In genomic region chr4:10607855-10608576, GRCm38 (mm10) we compare ENCODE assay signal across 18 mouse cellular contexts.
DNase-seq lines count a peak whose midpoint lies in the region; ATAC-seq and TF ChIP-seq lines count a peak whose summit lies in the region.
"Had no signal": no experiment of that assay in that cellular context is flagged by ENCODE, and none has a peak within 500 bp of the region (broad histone marks: within the 10 kb centered on the region; RNA-seq: fewer than 3 reads in every experiment).

No protein-coding gene starts in this region.

- no peak for ATAC-seq in forebrain, embryonic 11.5 days (replicated peaks; ENCODE audit: low FRiP score)
- ATAC-seq: activated CD4-positive, CD25-positive, alpha-beta regulatory T cell, adult 4 months; CD4-positive, CD25-positive, alpha-beta regulatory T cell, adult 4 months; Patski had no signal

- TF ChIP-seq EP300 in CH12.LX (IDR thresholded peaks at IDR 0.05; ENCODE audit: low read length): peak; percentile 65

- H3K9me3 ChIP-seq in CH12.LX (replicated peaks; ENCODE audit: low read length): peaks cover 5% of the 10 kb centered on the region
- H3K9me3 ChIP-seq in forebrain, embryonic 11.5 days (ENCODE audit: control insufficient read depth, low read length): no peaks in the 10 kb centered on the region
- H3K9me3 ChIP-seq: G1E had no signal

- dilution Hi-C loops in CH12.LX (cut with MboI; ENCODE audit: extremely low pct_ligation_motif_present, extremely low pct_unique_long_range_greater_than_20kb, low sequenced_read_pairs): no loop called here

- H3K79me2 ChIP-seq in CH12.LX (replicated peaks; ENCODE audit: control insufficient read depth, extremely low read depth, insufficient read depth, poor library complexity, severe bottlenecking): no peaks in the 10 kb centered on the region

- no peak for TF ChIP-seq CTCF in CH12.LX (conservative IDR thresholded peaks at IDR 0.05 in 1 of 2, IDR thresholded peaks at IDR 0.05 in 1 of 2; ENCODE audit: low read depth in 2 of 2, low read length in 2 of 2)

- no peak overlapping the region for H3K9ac ChIP-seq in CH12.LX (ENCODE audit: insufficient read depth, low read depth)
- no peak overlapping the region for H3K9ac ChIP-seq in forebrain, embryonic 11.5 days (ENCODE audit: low read length)

- peaks cover 0 to 39% of the 10 kb centered on the region in 2 experiments; a peak in 3 of 4 replicates for H3K4me1 ChIP-seq in CH12.LX (ENCODE audit: control insufficient read depth in 1 of 2, insufficient read depth in 2 of 2)
- no peaks in the 10 kb centered on the region for H3K4me1 ChIP-seq in forebrain, embryonic 11.5 days (replicated peaks; ENCODE audit: control insufficient read depth, insufficient read depth, low read length)

- peak overlapping the region; percentile 29 for H3K4me2 ChIP-seq in CH12.LX (ENCODE audit: insufficient read depth, low read depth, poor library complexity, severe bottlenecking)
- H3K4me2 ChIP-seq in forebrain, embryonic 11.5 days (ENCODE audit: low read depth, low read length, severe bottlenecking): no peak overlapping the region

- H3K27ac ChIP-seq in CH12.LX (ENCODE audit: insufficient read depth, low read depth): no peak overlapping the region
- H3K27ac ChIP-seq in forebrain, embryonic 11.5 days (ENCODE audit: low read depth, low read length): no peak overlapping the region

- H3K27me3 ChIP-seq in CH12.LX (replicated peaks): no peaks in the 10 kb centered on the region
- no peaks in the 10 kb centered on the region for H3K27me3 ChIP-seq in forebrain, embryonic 11.5 days (ENCODE audit: control insufficient read depth, insufficient read depth, low read length)
- H3K27me3 ChIP-seq: Patski had no signal

- H3K36me3 ChIP-seq in CH12.LX (replicated peaks in 1 of 2; ENCODE audit: control insufficient read depth in 1 of 2, insufficient read depth in 1 of 2, low read length in 1 of 2): no peaks in the 10 kb centered on the region
- H3K36me3 ChIP-seq in forebrain, embryonic 11.5 days (ENCODE audit: control insufficient read depth, insufficient read depth, low read length): no peaks in the 10 kb centered on the region
- H3K36me3 ChIP-seq: G1E had no signal

- no peak for TF ChIP-seq POLR2A in CH12.LX (IDR thresholded peaks at IDR 0.05; ENCODE audit: low read depth, low read length)

- no peak; the same call in 1 of the 2 replicates for TF ChIP-seq RAD21 in CH12.LX (IDR thresholded peaks at IDR 0.05; ENCODE audit: low read depth, low read length)

- peak; percentile 58 for DNase-seq in CH12.LX (ENCODE audit: extremely low read depth)
- no peak for DNase-seq in forebrain, embryonic 11.5 days (ENCODE audit: low spot score)
- DNase-seq: adrenal gland, adult 2 months; adrenal gland, adult 8-10 months; adrenal gland, postnatal 10 days; adrenal gland, postnatal 14 days; adrenal gland, postnatal 25 days; adrenal gland, postnatal 36 days; B cell, adult 2 months; cerebellum, adult 11 months; cerebellum, adult 11-12 months; cerebellum, adult 18-20 months; cerebellum, adult 2 months; cerebellum, adult 8-10 months had no signal

- H3K4me3 ChIP-seq in CH12.LX (replicated peaks in 1 of 3; ENCODE audit: low read depth in 2 of 3, low read length in 2 of 3, poor library complexity in 1 of 3): no peak overlapping the region
- H3K4me3 ChIP-seq in forebrain, embryonic 11.5 days (ENCODE audit: low read depth, low read length): no peak overlapping the region

- in situ Hi-C loops in CH12.LX (cut with MboI; ENCODE audit: low pct_ligation_motif_present, low pct_unique_long_range_greater_than_20kb, low sequenced_read_pairs): no loop called here

- WGBS in forebrain, embryonic 11.5 days: 85% methylated on average over 7 of the region's 7 CpGs

TF ChIP-seq in CH12.LX, 34 proteins besides CTCF, POLR2A, EP300 and RAD21:
- 0 out of 2 replicates have a peak, but pooled peaks have one; percentile 27 for TF ChIP-seq MAFK (IDR thresholded peaks at IDR 0.05; ENCODE audit: insufficient replicate concordance, low read length)
- no peak for TF ChIP-seq CHD1 (IDR thresholded peaks at IDR 0.05; ENCODE audit: low read depth, low read length)
- TF ChIP-seq ZNF384 (IDR thresholded peaks at IDR 0.05; ENCODE audit: low read depth, low read length): peak; percentile 96
- TF ChIP-seq ETS1 (conservative IDR thresholded peaks at IDR 0.05; ENCODE audit: low read depth, low read length): peak; percentile 43; the same call in 1 of the 2 replicates
- peak; percentile 26; the same call in 1 of the 2 replicates for TF ChIP-seq TCF12 (IDR thresholded peaks at IDR 0.05; ENCODE audit: low read depth, low read length)
- no peak for TF ChIP-seq JUN (IDR thresholded peaks at IDR 0.05; ENCODE audit: insufficient read depth, low read depth, low read length)
- no peak for TF ChIP-seq GABPA (IDR thresholded peaks at IDR 0.05; ENCODE audit: insufficient replicate concordance, low read depth, low read length)
- no peak; the same call in 1 of the 2 replicates for TF ChIP-seq SIN3A (IDR thresholded peaks at IDR 0.05; ENCODE audit: low read length)
- peak; percentile 53; the same call in 1 of the 2 replicates for TF ChIP-seq IRF4 (IDR thresholded peaks at IDR 0.05; ENCODE audit: low read depth, low read length)
- TF ChIP-seq ZMIZ1 (IDR thresholded peaks at IDR 0.05; ENCODE audit: low read depth, low read length): 0 out of 2 replicates have a peak, but pooled peaks have one; percentile 12
- TF ChIP-seq USF1 (IDR thresholded peaks at IDR 0.05; ENCODE audit: low read depth, low read length): peak; percentile 27; the same call in 1 of the 2 replicates
- peak; percentile 63 for TF ChIP-seq ELF1 (IDR thresholded peaks at IDR 0.05; ENCODE audit: low read depth, low read length)
- TF ChIP-seq NELFE (IDR thresholded peaks at IDR 0.05; ENCODE audit: low read depth, low read length): no peak
- TF ChIP-seq ZC3H11A (IDR thresholded peaks at IDR 0.05; ENCODE audit: low read depth, low read length): no peak
- 0 out of 2 replicates have a peak, but pooled peaks have one; percentile 57 for TF ChIP-seq RCOR1 (conservative IDR thresholded peaks at IDR 0.05; ENCODE audit: low read depth, low read length)
- no peak for TF ChIP-seq USF2 (conservative IDR thresholded peaks at IDR 0.05; ENCODE audit: low read depth, low read length)
- 0 out of 2 replicates have a peak, but pooled peaks have one; percentile 46 for TF ChIP-seq MXI1 (IDR thresholded peaks at IDR 0.05; ENCODE audit: low read depth, low read length)
- TF ChIP-seq BHLHE40 (IDR thresholded peaks at IDR 0.05; ENCODE audit: low read depth, low read length): peak; percentile 84
